Mouse (Mus musculus) CD4-positive helper T cell, adult 2 months (primary cell): Measurements from ENCODE around the gene Gm11541.
"Not testable (repeated sequence)": the region's sequence is repeated elsewhere in the genome, so short reads cannot be mapped to it uniquely, and the experiment has no call there.

Source experiments
- DNase-seq: peaks from one replicate; pipeline ENCODE4 v3.0.0-alpha.2; 2012; ENCODE audit warnings: low read depth, missing footprints, low spot score

Gene Gm11541

DNA sequence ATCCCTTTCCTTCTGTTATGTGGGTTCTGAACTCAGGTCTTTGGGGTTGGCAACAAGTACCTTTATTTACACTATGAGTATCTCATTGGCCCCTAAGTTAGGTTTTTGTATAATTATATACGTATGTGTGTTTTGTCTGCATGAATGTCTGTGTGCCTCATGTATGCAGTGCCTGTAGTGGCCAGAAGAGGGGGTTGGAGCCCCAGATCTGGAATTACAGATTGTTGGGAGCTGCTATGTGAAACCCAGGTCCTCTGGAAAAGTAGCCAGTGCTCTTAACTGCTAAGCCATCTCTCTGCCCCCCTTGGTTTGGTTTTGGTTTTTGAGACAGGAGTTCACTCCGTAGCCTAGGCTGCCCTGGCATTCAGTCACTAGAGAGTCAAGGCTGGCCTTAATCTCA, 7.2 kb downstream of the Gm11541 start:
- DNase-seq = no peak

DNA sequence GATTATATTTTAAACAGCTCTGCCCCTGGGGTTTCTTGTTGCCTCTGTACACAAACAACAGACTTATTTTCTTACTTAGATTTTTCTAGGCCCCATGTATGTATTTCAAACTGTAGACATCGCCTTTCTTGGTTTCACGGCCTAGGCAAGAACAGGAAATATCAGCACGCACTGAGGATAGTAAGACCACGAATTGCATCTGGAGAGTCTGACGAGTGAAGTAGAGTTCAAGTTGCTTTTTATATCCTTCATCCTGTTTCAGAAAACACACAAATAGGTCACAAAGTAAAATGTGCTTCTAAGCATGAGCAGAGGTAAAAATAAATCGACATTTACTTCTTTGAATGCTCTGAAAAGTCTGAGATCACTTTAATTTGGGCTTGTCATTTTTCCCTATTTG, 8.8 kb downstream of the Gm11541 start:
- peak; percentile 30 for DNase-seq

DNA sequence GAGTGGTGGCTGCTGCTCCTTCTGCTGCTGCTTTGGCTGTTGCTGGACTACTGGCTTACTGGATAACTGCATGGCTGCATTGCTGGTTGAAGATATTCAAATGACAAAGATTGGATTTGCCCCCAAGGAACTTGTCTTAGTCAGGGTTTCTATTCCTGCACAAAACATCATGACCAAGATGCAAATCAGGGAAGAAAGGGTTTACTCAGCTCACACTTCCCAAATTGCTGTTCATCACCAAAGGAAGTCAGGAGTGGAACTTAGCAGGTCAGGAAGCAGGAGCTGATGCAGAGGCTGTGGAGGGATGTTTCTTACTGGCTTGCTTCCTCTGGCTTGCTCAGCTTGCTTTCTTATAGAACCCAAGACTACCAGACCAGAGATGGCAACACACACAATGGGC, 11.8 kb downstream of the Gm11541 start:
- not testable (repeated sequence) for DNase-seq

DNA sequence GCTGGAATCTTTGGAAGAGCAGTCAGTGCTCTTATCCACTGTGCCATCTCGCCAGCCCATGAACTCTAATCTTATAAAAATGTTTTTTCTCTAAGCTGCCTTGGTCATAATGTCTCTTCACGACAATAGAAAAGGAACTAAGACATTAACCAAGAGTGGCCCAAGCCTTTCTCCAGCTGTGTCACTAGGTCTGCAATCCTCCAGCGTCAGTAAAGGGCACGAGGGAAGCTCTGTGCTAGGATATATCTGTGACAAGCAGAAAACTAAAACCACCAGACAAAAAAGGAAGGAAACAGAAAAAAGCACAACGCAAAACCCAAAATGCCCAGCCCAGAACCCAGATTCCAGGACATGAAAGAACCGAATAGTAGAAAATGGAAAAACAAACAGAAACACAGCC, 17.1 kb downstream of the Gm11541 start:
- DNase-seq = no peak

DNA sequence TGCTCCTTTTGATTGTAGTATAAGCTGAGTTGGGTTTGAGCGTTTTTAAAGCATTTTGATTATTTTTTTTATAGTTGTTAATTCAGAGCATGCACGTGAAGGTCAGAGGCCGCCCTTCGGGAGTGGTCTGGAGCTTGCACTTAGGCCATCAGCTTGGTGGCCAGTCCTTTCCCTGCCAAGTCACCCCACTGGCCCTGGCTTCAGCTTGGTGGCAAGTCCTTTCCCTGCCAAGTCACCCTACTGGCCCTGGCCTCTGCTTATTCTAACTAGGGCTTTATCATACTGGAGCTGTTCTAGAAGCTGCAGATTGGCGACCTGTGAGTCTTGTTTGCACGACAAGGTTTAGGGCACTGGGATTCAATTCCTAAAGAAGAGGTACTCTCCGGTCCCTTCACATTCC, 21.9 kb downstream of the Gm11541 start:
- no peak for DNase-seq

DNA sequence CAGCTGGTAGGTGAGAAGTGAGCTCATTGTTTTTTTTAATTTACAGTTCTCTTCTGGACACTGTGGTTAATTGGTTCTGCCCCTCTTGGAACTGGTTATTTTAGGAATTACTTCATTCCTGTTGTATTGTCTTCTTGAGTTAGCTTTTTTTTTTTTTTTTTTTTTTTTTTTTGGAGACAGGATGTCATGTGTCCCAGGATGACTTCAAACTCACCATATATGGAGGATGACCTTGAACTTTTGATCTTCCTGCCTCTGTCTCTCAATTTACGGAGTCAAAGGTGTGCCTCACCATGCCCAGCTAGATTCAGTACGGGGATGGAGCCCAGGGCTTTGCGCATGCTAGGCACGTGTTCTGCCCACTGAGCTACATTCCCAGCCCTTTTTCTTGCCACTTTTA, 22.7 kb downstream of the Gm11541 start:
- DNase-seq = no peak

DNA sequence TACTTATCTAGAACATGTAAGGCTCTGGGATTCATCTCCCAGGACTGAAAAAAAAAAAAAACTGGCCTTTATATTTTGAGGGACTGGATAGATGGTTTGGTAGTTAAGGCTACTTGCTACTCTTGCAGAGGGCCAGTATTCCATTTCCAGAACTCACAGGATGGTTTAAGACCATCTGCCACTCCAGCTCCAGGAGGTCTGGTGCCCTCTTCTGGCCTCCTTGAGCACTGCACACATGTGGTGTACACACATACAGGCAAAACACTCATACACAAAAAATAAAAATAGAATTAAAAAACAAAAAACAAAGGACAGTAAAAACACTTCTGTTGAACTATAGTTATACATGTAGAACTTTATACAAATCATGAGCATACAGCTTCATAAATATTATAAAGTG, 23.7 kb downstream of the Gm11541 start:
- DNase-seq = no peak

DNA sequence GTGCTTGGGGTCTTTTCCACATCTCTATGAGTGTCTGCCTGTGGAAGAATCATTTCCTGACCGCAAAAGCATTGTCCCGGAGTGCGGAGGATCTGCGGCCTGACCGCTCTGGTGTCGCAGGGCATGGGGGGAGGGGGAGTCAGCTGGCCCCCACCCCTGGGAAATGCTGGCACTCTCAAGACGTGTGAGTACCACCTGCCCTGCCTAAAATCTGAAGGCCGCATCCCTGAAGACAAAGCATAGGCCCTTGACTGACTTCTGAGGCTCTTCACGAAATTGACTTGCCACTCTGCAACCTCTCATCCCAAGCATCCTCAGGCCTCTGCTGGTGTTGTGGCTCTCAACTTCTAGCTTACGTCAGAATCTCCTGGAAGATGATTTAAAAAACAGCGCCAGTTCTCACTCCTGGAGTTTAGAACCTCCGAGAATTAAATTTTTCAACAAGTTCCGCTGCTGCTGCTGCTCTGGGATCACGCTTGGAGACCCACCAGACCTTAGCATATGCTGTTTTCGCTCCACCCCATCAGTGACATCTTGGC, 26.6 kb downstream of the Gm11541 start:
- DNase-seq = no peak

DNA sequence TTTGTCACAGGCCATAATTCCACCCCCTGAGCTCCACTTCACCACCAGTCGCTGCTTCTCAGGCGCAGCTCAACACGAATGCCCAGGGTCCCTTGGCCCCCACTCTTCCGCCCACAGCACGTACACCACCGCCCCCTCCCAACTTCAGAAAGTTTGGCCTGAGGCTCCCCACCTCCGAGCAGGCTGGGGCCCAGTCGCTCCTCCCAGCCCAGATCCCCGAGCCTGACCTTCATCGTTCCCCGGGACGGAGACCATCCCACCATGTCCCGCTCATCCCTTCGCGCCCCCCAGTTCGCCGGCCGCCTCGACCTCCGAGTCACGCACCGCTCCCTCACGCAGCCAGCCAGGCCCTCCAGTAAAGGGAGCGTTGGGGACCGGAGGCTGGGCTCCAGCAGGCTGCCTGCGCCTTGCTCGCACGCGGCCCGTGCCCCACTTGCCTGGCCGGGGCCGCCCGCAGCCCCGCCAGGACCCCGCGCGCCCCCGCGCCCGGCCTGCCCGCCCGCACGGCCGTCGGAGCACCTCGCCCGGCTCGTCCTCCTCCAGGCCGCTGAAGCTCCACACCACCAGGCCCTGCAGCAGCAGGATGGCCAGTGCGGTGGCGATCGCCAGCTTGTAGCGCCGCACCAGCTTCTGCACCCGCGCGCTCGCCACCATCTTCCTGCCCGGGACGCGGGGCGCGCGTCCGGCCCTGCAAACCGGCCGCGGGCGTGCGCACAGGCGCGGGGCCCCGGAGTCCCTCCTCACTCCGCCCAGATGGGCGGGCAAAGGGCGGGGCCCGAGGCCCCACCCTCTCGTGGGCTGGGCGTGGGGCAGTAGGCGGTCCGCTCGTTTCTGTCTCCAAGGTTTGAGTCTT, 27.3 kb downstream of the Gm11541 start, which contains the start of gene Xylt2:
Gene Xylt2, minus strand, starts transcription at position 762 of the 853 bp plus-strand sequence.
- peak; percentile 94 for DNase-seq

DNA sequence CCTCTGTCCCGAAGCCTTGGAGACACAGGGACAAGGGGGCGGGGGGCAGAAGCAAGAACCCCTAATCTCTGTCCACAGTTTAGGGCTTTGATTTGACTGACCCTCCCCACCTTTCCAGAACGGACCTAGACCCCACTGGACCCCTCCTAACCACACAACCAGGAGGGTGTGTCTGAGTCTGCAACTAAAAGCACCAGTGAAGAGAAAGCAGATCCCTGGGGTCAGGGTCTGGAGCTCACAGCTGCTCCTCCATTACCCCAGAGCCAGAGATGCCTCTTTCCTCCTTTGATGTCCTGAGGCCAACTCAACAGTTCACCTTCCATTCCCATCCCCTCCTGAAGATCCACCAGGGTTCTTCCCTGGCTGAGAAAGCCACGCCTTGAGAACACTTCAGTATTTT, 28.0 kb downstream of the Gm11541 start:
- DNase-seq = no peak

DNA sequence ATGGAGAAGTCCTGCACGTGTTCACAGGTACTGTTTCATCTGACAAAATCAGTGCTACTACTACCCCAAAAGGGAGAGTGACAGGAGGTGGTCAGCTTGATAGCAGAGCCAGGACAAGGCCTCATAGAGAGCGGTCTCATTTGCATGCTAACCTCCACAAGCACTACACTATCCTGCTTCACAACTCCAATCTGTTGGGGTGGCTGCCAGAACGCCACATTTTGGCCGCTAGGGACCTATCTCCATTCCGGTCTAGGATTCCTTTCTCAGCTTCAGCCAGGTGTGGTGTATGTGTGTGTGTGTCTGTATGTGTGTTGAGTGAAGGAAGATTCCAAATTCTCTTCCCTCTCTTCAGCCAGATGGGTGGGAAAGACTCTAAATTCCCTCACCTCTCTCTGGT, 28.9 kb downstream of the Gm11541 start:
- no peak for DNase-seq

DNA sequence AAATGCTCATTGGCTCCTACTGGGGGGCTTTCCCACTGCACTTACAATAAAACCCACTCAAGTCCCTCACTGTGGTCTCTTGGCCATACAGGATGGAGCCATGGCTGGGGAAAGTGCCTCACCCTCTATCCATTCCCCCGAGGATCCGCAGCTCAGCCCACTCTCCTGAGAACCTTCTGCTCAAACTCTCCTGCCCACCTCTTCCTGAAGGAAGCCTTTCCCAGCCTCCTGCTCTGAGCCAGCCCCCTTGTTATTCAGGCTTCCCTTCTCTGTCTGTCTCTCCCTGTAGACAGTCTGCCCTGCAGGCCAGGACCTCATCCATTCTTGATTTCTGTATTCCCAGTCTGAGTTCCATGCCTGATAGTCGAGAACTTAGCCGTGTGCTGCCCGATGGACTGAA, 29.3 kb downstream of the Gm11541 start:
- DNase-seq = no peak

DNA sequence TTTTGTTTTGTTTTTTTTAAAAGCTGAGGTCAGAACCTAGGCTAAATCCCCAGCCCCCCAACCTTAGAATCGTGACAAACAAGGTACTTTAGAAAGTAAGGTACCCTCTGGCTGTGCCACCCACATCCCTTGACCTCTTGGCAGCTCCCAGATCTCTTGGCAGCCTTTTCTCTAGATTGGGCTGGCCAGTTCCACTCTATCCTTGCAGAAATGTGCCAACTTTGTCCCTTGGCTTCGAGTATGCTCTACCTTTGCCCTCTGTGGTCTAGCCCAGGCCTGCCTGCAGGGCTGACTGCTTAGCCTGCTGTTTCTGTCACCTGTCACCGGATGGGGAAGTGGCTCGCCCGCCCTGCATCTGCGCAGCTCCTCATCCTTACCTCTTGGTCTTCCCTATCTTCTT, 39.0 kb downstream of the Gm11541 start:
- DNase-seq = no peak

DNA sequence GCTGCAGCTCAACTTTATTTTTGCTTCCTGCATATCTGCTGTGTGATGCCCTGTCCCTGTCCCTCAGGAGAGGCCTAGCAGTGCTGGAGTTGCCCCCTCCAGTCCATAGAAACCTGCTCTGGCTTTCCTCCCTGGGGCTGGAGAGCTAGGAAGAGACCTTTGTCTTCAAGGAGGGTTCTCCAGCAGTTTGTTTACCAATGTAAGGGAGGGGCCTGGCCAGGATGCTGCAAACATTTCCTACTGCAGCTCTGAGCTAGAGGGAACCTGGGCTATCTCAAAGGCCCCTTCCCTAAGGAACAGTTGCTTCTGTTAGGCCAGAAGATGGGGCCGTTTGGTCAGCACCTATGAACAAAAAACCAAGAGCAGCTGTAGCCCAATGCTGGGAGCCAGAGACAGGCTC, 43.0 kb downstream of the Gm11541 start:
- no peak for DNase-seq

DNA sequence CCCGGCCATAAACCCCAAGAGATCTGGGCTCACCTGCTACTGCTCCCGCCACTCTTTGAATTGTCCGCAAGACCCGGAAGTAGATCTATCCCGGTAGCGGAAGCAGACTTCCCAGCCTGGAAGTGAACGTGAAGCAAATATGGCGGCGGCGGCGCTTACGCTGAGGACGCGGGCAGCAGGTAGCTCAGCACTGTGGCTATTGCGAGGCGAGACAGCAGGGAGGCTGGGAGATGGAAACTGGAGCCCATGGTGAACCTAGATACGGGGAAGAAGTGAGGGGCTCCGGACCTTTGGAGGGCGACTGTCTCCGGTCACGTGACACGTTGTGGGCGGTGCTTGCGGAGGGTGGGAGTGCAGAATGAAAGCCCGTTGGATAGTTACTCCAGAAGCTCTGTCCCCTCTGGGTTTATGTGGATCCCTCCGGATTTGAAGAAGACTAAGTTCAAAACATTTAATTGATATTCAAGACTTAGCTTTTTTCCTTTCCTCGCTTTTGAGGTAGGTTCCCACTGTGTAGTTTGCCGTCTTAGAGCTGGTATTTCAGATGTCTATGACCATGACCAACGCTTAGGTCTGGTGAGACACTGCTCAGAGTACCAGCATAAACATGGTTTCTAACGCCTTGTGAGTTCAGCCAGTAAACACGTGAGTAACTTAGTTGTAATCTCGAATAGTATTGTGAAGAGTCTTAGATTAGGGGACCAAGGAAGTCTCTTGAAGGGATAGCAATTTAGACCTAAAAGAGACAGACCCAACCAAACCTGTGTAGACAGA, 50.4 kb downstream of the Gm11541 start, which contains the start of the genes Mrpl27 and Eme1:
Gene Mrpl27, plus strand, starts transcription at position 105 of the 774 bp plus-strand sequence.
Gene Eme1, minus strand, starts transcription at position 302 of the 774 bp plus-strand sequence.
- DNase-seq = peak; percentile 87

DNA sequence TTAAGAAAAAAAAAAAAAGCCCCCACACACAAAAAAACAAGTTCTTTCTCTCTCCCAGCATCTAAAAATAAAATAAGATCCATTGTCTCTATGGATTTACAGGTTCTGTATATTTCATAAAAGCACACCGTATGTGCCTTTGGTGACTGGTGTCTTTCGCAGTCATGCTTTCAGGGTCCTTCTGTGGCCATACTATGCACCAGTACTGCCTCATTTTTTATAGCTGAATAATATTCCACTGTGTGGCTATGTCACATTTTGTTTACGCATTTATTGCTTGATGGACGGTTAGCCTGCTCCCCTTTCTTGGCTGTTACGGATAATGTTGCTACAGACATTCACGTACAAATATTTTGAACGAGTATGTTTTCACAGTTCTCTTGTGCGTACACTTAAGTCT, 51.3 kb downstream of the Gm11541 start:
- no peak for DNase-seq

DNA sequence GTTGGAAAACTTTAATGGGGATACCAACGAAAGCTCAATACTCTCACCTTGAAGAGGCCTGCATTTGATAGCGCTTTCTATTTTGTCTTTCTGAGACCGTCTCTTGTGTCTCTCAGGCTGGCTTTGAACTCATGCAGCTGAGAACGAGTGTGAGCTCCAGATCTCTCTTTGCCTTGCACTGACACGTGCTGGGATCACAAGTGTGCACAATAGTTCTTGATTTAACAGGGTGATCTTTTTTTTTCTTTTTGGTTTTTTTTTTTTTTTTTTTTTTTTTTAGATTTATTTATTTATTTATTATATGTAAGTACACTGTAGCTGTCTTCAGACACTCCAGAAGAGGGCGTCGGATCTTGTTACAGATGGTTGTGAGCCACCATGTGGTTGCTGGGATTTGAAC, 53.1 kb downstream of the Gm11541 start:
- DNase-seq = not testable (repeated sequence)

DNA sequence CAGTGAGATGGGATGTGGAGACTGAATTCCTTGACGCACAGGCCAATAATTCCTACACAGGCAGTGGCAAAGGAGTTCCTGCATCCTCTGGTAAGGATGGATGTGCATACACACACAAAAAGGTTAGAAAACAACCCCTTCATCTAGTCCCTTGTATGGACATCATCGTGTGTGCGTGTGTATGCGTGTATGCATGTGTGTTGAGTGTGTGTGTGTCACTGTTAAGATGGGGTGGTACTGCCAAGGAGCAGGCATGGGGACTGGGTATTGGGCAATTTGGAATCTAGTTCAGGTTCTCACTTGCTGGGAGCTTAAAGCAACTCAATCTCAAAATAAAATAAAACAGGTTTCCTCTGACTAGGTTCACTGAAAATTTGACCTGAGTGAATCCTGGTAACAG, 57.8 kb downstream of the Gm11541 start:
- DNase-seq = no peak
